Mouse (Mus musculus) heart, postnatal 0 days (tissue): ENCODE measurements at regions not wholly inside any gene's neighbourhood (a gene's known extent, or its start where the extent isn't known, plus 50 kb on each side); places are given as distances from the start of the nearest gene placed in this dataset.

Experiments
- CTCF ChIP-seq: IDR thresholded peaks from 2 replicates; pipeline ENCODE4 v1.5.1; 2016; ENCODE audit warnings: antibody characterized with exemption, control low read depth, low read depth
- EP300 ChIP-seq: IDR thresholded peaks from 2 replicates; pipeline ENCODE4 v1.6.1; 2016; ENCODE audit warnings: antibody characterized with exemption, low read depth

DNA sequence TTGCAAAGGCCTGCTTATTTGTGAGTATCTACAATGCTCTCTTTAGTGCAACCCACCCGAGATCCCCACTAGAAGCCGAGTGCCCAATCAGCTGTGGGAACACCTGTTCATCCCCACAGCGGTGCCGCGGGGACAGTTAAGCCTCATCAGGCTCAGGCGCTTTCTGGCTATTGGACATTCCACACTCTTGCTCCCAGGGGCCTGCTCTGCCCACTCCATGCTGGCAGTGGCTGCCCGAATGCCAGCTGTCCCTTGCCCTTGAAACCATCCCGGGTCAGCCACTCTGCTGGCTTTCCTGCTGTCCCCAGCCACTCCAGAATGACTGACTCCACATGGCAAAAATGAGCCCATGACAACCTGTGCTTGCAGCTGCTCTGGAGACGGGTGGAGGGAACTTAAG lies 107.6 kb downstream of the Klhl25 start:
- TF ChIP-seq CTCF (no peak), EP300 (no peak)
